Mouse (Mus musculus) heart, postnatal 0 days (tissue): ENCODE measurements around the gene St3gal3. TPM values are rescaled to one million over a fixed set of nuclear protein-coding genes. Genes with fewer than 3 reads are reported as not detected.

Experiments
- ATAC-seq: fragments of 200-750 bp; cut with Nextera tagmentation; 2 replicates; pipeline ENCODE4 v1.8.0; 2017; ENCODE audit warnings: low read depth, moderate number of reproducible peaks, moderate library complexity; ENCODE audit not compliant: insufficient read depth
- DNase-seq: peaks from one replicate; pipeline ENCODE4 v3.0.0-alpha.2; 2016; ENCODE audit warnings: low spot score
- H3K27ac ChIP-seq: fragments of 300-500 bp; sonication (generic); 2 replicates; pipeline ENCODE4 v1.5.1; 2014; ENCODE audit warnings: low read depth, mild to moderate bottlenecking
- H3K27me3 ChIP-seq: fragments of 300-500 bp; sonication (generic); 2 replicates; pipeline ENCODE4 v1.6.1; 2014; ENCODE audit warnings: low read length, mixed read lengths; ENCODE audit not compliant: control insufficient read depth, insufficient read depth
- H3K36me3 ChIP-seq: fragments of 300-500 bp; sonication (generic); replicated peaks from 2 replicates; pipeline ENCODE4 v1.6.1; 2014; ENCODE audit warnings: low read length, mixed read lengths; ENCODE audit not compliant: control insufficient read depth, insufficient read depth
- H3K4me1 ChIP-seq: fragments of 300-500 bp; sonication (generic); 2 replicates; pipeline ENCODE4 v1.6.1; 2014; ENCODE audit warnings: antibody characterized with exemption; ENCODE audit not compliant: control insufficient read depth, insufficient read depth
- H3K4me2 ChIP-seq: fragments of 300-500 bp; sonication (generic); 2 replicates; pipeline ENCODE4 v1.6.1; 2014; ENCODE audit warnings: low read depth, mild to moderate bottlenecking, low read length, moderate library complexity
- H3K4me3 ChIP-seq: fragments of 300-500 bp; sonication (generic); 2 replicates; pipeline ENCODE4 v1.5.1; 2014; ENCODE audit warnings: low read depth, low read length
- H3K9ac ChIP-seq: fragments of 300-500 bp; sonication (generic); replicated peaks from 2 replicates; pipeline ENCODE4 v1.6.1; 2014; ENCODE audit warnings: low read depth, low read length, mixed read lengths
- H3K9me3 ChIP-seq: fragments of 300-500 bp; sonication (generic); replicated peaks from 2 replicates; pipeline ENCODE4 v1.6.1; 2016; ENCODE audit warnings: low read length; ENCODE audit not compliant: control insufficient read depth
- CTCF ChIP-seq: IDR thresholded peaks from 2 replicates; pipeline ENCODE4 v1.5.1; 2016; ENCODE audit warnings: antibody characterized with exemption, control low read depth, low read depth
- EP300 ChIP-seq: IDR thresholded peaks from 2 replicates; pipeline ENCODE4 v1.6.1; 2016; ENCODE audit warnings: antibody characterized with exemption, low read depth
- WGBS: fragments of 180-500 bp; shearing (Covaris S2); extraction: QIAGEN DNeasy Blood & Tissue Kit; methylation state at CpG from one replicate; pipeline ENCODE4 v1.1.7; 2014; 5-methylcytosine and 5-hydroxymethylcytosine counted together
- polyA plus RNA-seq: library from polyadenylated mRNA; unstranded; fragments of >200 nt; fragmentation: Nextera tagmentation; extraction: Ambion mirVana; gene quantifications from 2 replicates; pipeline ENCODE4 v1.2.1, GENCODE M21; 2015
- total RNA-seq: library from RNA; depleted of rRNA; stranded (reverse); fragments of >200 nt; gene quantifications from 2 replicates; pipeline ENCODE4 v1.2.3, GENCODE M21; 2014; ENCODE audit warnings: low replicate concordance

St3gal3 gene
- total and polyA plus RNA-seq, 2 experiments from 2014 or later = 8.2 to 44.5 TPM

GRCm38 (mm10) chr4:118044510-118044909 is 90.2 kb downstream of the St3gal3 start:
- Histone ChIP-seq H3K27me3 (no peaks in the 10 kb centered on the region), H3K9me3 (no peaks in the 10 kb centered on the region), H3K9ac (no peak overlapping the region), H3K36me3 (no peaks in the 10 kb centered on the region), H3K4me2 (no peak overlapping the region), H3K27ac (no peak overlapping the region), H3K4me1 (peaks cover 4% of the 10 kb centered on the region; the same call in 1 of the 2 replicates), H3K4me3 (no peak overlapping the region)
- ATAC-seq (no peak), DNase-seq (no peak)
- TF ChIP-seq CTCF = no peak
- no peak for TF ChIP-seq EP300
- 71% methylated on average over 9 of the region's 9 CpGs for WGBS

- no peak overlapping the region for H3K9ac ChIP-seq
- no peaks in the 10 kb centered on the region for H3K9me3 ChIP-seq
- ATAC-seq = peak; percentile 49; the same call in 1 of the 2 replicates
- H3K4me1 ChIP-seq = peaks cover 4% of the 10 kb centered on the region; the same call in 1 of the 2 replicates
- no peaks in the 10 kb centered on the region for H3K27me3 ChIP-seq
- no peak overlapping the region for H3K4me3 ChIP-seq
- no peak overlapping the region for H3K27ac ChIP-seq
- TF ChIP-seq CTCF = no peak
- TF ChIP-seq EP300 = no peak
- no peak for DNase-seq
- H3K36me3 ChIP-seq = no peaks in the 10 kb centered on the region
- H3K4me2 ChIP-seq = no peak overlapping the region
- WGBS = 74% methylated on average over 8 of the region's 8 CpGs
Measured at GRCm38 (mm10) chr4:118043331-118044002, 91.2 kb downstream of the St3gal3 start.

DNA sequence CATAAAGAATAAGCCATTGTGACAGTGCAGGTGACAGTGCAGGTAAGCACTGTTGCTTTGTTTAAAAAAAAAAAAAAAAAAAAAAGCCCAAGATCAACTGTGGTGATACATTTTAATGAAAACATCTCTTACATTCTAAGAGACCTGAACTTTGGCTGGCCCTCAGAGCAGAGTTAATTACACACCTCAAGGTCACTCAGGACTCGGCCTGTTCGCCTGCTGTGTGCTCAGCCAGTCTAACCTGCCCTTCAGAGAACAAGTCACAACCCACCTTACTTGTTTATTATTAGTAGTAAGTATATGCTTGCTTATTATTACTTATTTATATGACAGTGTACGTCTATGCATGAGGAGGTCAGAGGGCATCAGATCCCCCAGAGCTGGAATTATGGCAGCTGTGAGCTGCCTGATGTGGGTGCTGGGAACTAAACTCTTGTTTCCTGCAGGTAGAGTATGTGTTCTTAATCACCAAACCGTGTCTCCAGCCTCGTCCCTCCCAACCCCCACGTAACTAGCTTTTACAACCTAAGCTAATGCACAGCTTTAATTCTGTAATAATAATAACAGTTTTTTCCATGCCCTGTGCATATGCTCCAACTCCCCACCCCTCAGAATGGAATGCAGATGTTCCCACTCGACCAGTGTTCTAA is 91.9 kb downstream of the St3gal3 start:
- Histone ChIP-seq H3K27me3 (no peaks in the 10 kb centered on the region), H3K9me3 (no peaks in the 10 kb centered on the region), H3K9ac (no peak overlapping the region), H3K4me1 (peaks cover 4% of the 10 kb centered on the region; the same call in 1 of the 2 replicates), H3K36me3 (no peaks in the 10 kb centered on the region), H3K4me2 (no peak overlapping the region), H3K4me3 (no peak overlapping the region), H3K27ac (0 out of 2 replicates have a peak overlapping the region, but pooled peaks have one; percentile 2)
- ATAC-seq (peak; percentile 79; the same call in 1 of the 2 replicates), DNase-seq (peak; percentile 61)
- 56% methylated on average over 7 of the region's 7 CpGs for WGBS
- TF ChIP-seq CTCF (no peak), EP300 (no peak)

- DNase-seq (no peak), ATAC-seq (no peak)
- Histone ChIP-seq H3K9ac (no peak overlapping the region), H3K36me3 (no peaks in the 10 kb centered on the region), H3K9me3 (no peaks in the 10 kb centered on the region), H3K27ac (no peak overlapping the region), H3K4me2 (no peak overlapping the region), H3K4me3 (no peak overlapping the region), H3K27me3 (no peaks in the 10 kb centered on the region), H3K4me1 (peaks cover 4% of the 10 kb centered on the region; the same call in 1 of the 2 replicates)
- TF ChIP-seq CTCF = no peak
- TF ChIP-seq EP300 = no peak
- WGBS = 90% methylated on average over 9 of the region's 9 CpGs
Measured at GRCm38 (mm10) chr4:118041145-118041544, 93.6 kb downstream of the St3gal3 start.

DNA sequence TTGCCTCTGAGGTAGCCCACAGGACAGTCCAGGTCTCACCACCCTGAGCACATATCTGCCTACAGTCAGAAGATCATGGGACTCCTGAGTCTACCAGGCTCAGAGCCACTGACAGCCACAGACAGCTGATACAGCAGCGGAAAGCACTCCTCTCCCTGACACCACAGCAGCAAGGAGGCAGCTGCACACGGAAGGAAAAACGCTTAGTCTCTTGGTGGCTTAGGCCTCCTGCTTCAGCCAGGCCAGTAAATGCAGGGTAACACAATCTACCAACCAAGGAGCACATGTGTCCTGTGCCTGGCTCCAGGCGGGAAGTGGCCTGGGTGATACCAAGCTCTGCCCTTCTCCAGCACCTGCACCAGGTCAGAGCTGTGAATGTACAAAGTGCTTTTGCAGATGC is 94.1 kb downstream of the St3gal3 start:
- no peak for DNase-seq
- H3K4me1 ChIP-seq = peaks cover 4% of the 10 kb centered on the region; the same call in 1 of the 2 replicates
- H3K27me3 ChIP-seq = no peaks in the 10 kb centered on the region
- H3K36me3 ChIP-seq = no peaks in the 10 kb centered on the region
- H3K4me3 ChIP-seq = no peak overlapping the region
- WGBS = 49% methylated on average over 4 of the region's 4 CpGs
- no peak overlapping the region for H3K27ac ChIP-seq
- no peaks in the 10 kb centered on the region for H3K9me3 ChIP-seq
- no peak overlapping the region for H3K9ac ChIP-seq
- no peak for ATAC-seq
- H3K4me2 ChIP-seq = no peak overlapping the region
- TF ChIP-seq EP300 = no peak
- no peak for TF ChIP-seq CTCF
